Mouse (Mus musculus): ENCODE results near the gene Copa.

Gene Copa

GRCm38 (mm10) chr1:172147835-172148278, 65.5 kb downstream of the Copa start, which contains the start of gene Dcaf8:
Gene Dcaf8, plus strand, starts transcription at chr1:172148084.
- peak; percentile 97 to 98 for DNase-seq

- peak; percentile 56 to 62 for DNase-seq
These were observed 66.1 kb downstream of the Copa start for GRCm38 (mm10) chr1:172148279-172148954.

- DNase-seq, result no peak
These were observed 66.9 kb downstream of the Copa start for GRCm38 (mm10) chr1:172148955-172149815.

GRCm38 (mm10) chr1:172154536-172154935, 72.2 kb downstream of the Copa start:
- DNase-seq, result no peak

GRCm38 (mm10) chr1:172155518-172155917, 73.2 kb downstream of the Copa start:
- DNase-seq, result no peak

- DNase-seq, result no peak
These were observed 77.6 kb downstream of the Copa start for GRCm38 (mm10) chr1:172159970-172160369.

GRCm38 (mm10) chr1:172160508-172160907, 78.2 kb downstream of the Copa start:
- no peak for DNase-seq

- peak; percentile 61 to 70 for DNase-seq
These were observed 79.7 kb downstream of the Copa start for GRCm38 (mm10) chr1:172162009-172162408.

- DNase-seq, result no peak
These were observed 80.6 kb downstream of the Copa start for GRCm38 (mm10) chr1:172162959-172163358.

- DNase-seq, result no peak
These were observed 85.6 kb downstream of the Copa start for GRCm38 (mm10) chr1:172167911-172168310.

- no peak for DNase-seq
These were observed 87.5 kb downstream of the Copa start for GRCm38 (mm10) chr1:172169809-172170208.

Data from cerebellum, postnatal 10 days (tissue).